Mouse (Mus musculus) lung, postnatal 0 days (tissue): ENCODE measurements around the gene Ehd4. TPM values are rescaled to one million over a fixed set of nuclear protein-coding genes. Genes with fewer than 3 reads are reported as not detected.

Source experiments
- ATAC-seq: fragments of 200-750 bp; cut with Nextera tagmentation; 2 replicates; pipeline ENCODE4 v1.8.0; 2017; ENCODE audit warnings: moderate library complexity
- DNase-seq: peaks from one replicate; pipeline ENCODE4 v3.0.0-alpha.2; 2016; ENCODE audit warnings: low spot score
- H3K27ac ChIP-seq: fragments of 300-500 bp; sonication (generic); 2 replicates; pipeline ENCODE4 v1.5.1; 2014; ENCODE audit warnings: antibody characterized with exemption, mild to moderate bottlenecking, low read length, mixed read lengths
- H3K27me3 ChIP-seq: fragments of 300-500 bp; sonication (generic); replicated peaks from 2 replicates; pipeline ENCODE4 v1.6.1; 2014; ENCODE audit warnings: low read length, mixed read lengths; ENCODE audit not compliant: insufficient read depth
- H3K36me3 ChIP-seq: fragments of 300-500 bp; sonication (generic); 2 replicates; pipeline ENCODE4 v1.6.1; 2014; ENCODE audit warnings: low read length, mixed read lengths; ENCODE audit not compliant: insufficient read depth
- H3K4me1 ChIP-seq: fragments of 300-500 bp; sonication (generic); 2 replicates; pipeline ENCODE4 v1.6.1; 2014; ENCODE audit warnings: antibody characterized with exemption, low read depth, low read length, mixed read lengths; ENCODE audit not compliant: insufficient read depth
- H3K4me2 ChIP-seq: fragments of 300-500 bp; sonication (generic); replicated peaks from 2 replicates; pipeline ENCODE4 v1.6.1; 2014; ENCODE audit warnings: low read depth, mild to moderate bottlenecking, low read length, moderate library complexity, mixed read lengths
- H3K4me3 ChIP-seq: fragments of 300-500 bp; sonication (generic); 2 replicates; pipeline ENCODE4 v1.5.1; 2014; ENCODE audit warnings: low read depth, low read length
- H3K9ac ChIP-seq: fragments of 300-500 bp; sonication (generic); replicated peaks from 2 replicates; pipeline ENCODE4 v1.6.1; 2014; ENCODE audit warnings: low read depth, mild to moderate bottlenecking
- H3K9me3 ChIP-seq: fragments of 300-500 bp; sonication (generic); 2 replicates; pipeline ENCODE4 v1.6.1; 2016; ENCODE audit warnings: low read length, mixed read lengths
- CTCF ChIP-seq: IDR thresholded peaks from 2 replicates; pipeline ENCODE4 v1.5.1; 2016; ENCODE audit warnings: antibody characterized with exemption, mild to moderate bottlenecking
- EP300 ChIP-seq: IDR thresholded peaks from 2 replicates; pipeline ENCODE4 v1.6.1; 2016; ENCODE audit warnings: antibody characterized with exemption, mild to moderate bottlenecking, control low read depth
- WGBS: fragments of 180-500 bp; shearing (Covaris S2); extraction: QIAGEN DNeasy Blood & Tissue Kit; methylation state at CpG from one replicate; pipeline ENCODE4 v1.1.7; 2014; 5-methylcytosine and 5-hydroxymethylcytosine counted together
- polyA plus RNA-seq: library from polyadenylated mRNA; unstranded; fragments of >200 nt; fragmentation: Nextera tagmentation; extraction: Ambion mirVana; gene quantifications from 2 replicates; pipeline ENCODE4 v1.2.1, GENCODE M21; 2015

Gene Ehd4
- polyA plus RNA-seq, 1 experiment from 2014 or later = 228 TPM

- DNase-seq = no peak
- Histone ChIP-seq H3K4me1 (peaks cover 26% of the 10 kb centered on the region), H3K9ac (no peak overlapping the region; the same call in 1 of the 2 replicates), H3K36me3 (no peaks in the 10 kb centered on the region), H3K27me3 (no peaks in the 10 kb centered on the region), H3K4me3 (no peak overlapping the region), H3K4me2 (no peak overlapping the region), H3K9me3 (no peaks in the 10 kb centered on the region), H3K27ac (peak overlapping the region; percentile 74)
- no peak for TF ChIP-seq CTCF
- no peak for TF ChIP-seq EP300
- no peak for ATAC-seq
These were observed 26.4 kb downstream of the Ehd4 start for GRCm38 (mm10) chr2:120128011-120128410.

- H3K9ac ChIP-seq = no peak overlapping the region
- ATAC-seq (no peak), DNase-seq (no peak)
- TF ChIP-seq EP300 (no peak), CTCF (no peak)
- 77% methylated on average over 1 of the region's 1 CpGs for WGBS
- H3K4me3 ChIP-seq = no peak overlapping the region
- no peaks in the 10 kb centered on the region for H3K27me3 ChIP-seq
- no peak overlapping the region for H3K27ac ChIP-seq
- H3K4me2 ChIP-seq = no peak overlapping the region
- H3K36me3 ChIP-seq = no peaks in the 10 kb centered on the region
- peaks cover 25% of the 10 kb centered on the region for H3K4me1 ChIP-seq
- no peaks in the 10 kb centered on the region for H3K9me3 ChIP-seq
These were observed 27.5 kb downstream of the Ehd4 start for GRCm38 (mm10) chr2:120126901-120127300.

GRCm38 (mm10) chr2:120126408-120126807, 28.0 kb downstream of the Ehd4 start:
- H3K4me1 ChIP-seq = peaks cover 25% of the 10 kb centered on the region
- H3K27me3 ChIP-seq = no peaks in the 10 kb centered on the region
- H3K36me3 ChIP-seq = no peaks in the 10 kb centered on the region
- WGBS = 62% methylated on average over 4 of the region's 4 CpGs
- no peak overlapping the region for H3K4me2 ChIP-seq
- TF ChIP-seq CTCF (no peak), EP300 (no peak)
- no peak overlapping the region for H3K27ac ChIP-seq
- DNase-seq (no peak), ATAC-seq (no peak)
- H3K9ac ChIP-seq = no peak overlapping the region
- no peaks in the 10 kb centered on the region for H3K9me3 ChIP-seq
- H3K4me3 ChIP-seq = no peak overlapping the region

GRCm38 (mm10) chr2:120125461-120125860, 28.9 kb downstream of the Ehd4 start:
- ATAC-seq = no peak
- WGBS = 100% methylated on average over 1 of the region's 1 CpGs

GRCm38 (mm10) chr2:120124946-120125345, 29.5 kb downstream of the Ehd4 start:
- H3K27ac ChIP-seq = no peak overlapping the region
- ATAC-seq = peak; percentile 18; the same call in 1 of the 2 replicates

More at GRCm38 (mm10) chr2:120125461-120125860, 28.9 kb downstream of the Ehd4 start:
- Histone ChIP-seq H3K36me3 (no peaks in the 10 kb centered on the region), H3K4me2 (no peak overlapping the region), H3K27me3 (no peaks in the 10 kb centered on the region), H3K4me1 (peaks cover 25% of the 10 kb centered on the region), H3K9me3 (no peaks in the 10 kb centered on the region), H3K9ac (no peak overlapping the region), H3K4me3 (no peak overlapping the region), H3K27ac (no peak overlapping the region)
- no peak for DNase-seq
- TF ChIP-seq CTCF (no peak), EP300 (no peak)

GRCm38 (mm10) chr2:120124096-120124495, 30.3 kb downstream of the Ehd4 start:
- TF ChIP-seq CTCF (no peak), EP300 (no peak)
- no peaks in the 10 kb centered on the region for H3K9me3 ChIP-seq
- 0 out of 2 replicates have a peak overlapping the region, but pooled peaks have one; percentile 11 for H3K27ac ChIP-seq
- H3K9ac ChIP-seq = no peak overlapping the region
- 95% methylated on average over 1 of the region's 1 CpGs for WGBS
- H3K27me3 ChIP-seq = no peaks in the 10 kb centered on the region
- peaks cover 19% of the 10 kb centered on the region for H3K4me1 ChIP-seq
- DNase-seq (no peak), ATAC-seq (no peak)
- H3K36me3 ChIP-seq = no peaks in the 10 kb centered on the region
- no peak overlapping the region for H3K4me2 ChIP-seq
- H3K4me3 ChIP-seq = no peak overlapping the region

More at GRCm38 (mm10) chr2:120124946-120125345, 29.5 kb downstream of the Ehd4 start:
- H3K4me2 ChIP-seq = no peak overlapping the region
- no peak overlapping the region for H3K4me3 ChIP-seq
- WGBS = 66% methylated on average over 2 of the region's 2 CpGs
- TF ChIP-seq EP300 = no peak
- TF ChIP-seq CTCF = no peak
- no peaks in the 10 kb centered on the region for H3K9me3 ChIP-seq
- H3K27me3 ChIP-seq = no peaks in the 10 kb centered on the region
- no peak overlapping the region for H3K9ac ChIP-seq
- peaks cover 25% of the 10 kb centered on the region for H3K4me1 ChIP-seq
- H3K36me3 ChIP-seq = no peaks in the 10 kb centered on the region
- peak; percentile 48 for DNase-seq

GRCm38 (mm10) chr2:120122983-120123382, 31.4 kb downstream of the Ehd4 start:
- peak; percentile 27; the same call in 1 of the 2 replicates for ATAC-seq
- peak; percentile 47 for DNase-seq
- Histone ChIP-seq H3K27me3 (no peaks in the 10 kb centered on the region), H3K9me3 (no peaks in the 10 kb centered on the region), H3K27ac (no peak overlapping the region), H3K36me3 (no peaks in the 10 kb centered on the region), H3K4me2 (no peak overlapping the region), H3K9ac (no peak overlapping the region), H3K4me3 (no peak overlapping the region), H3K4me1 (peaks cover 8% of the 10 kb centered on the region; the same call in 1 of the 2 replicates)
- WGBS = 54% methylated on average over 6 of the region's 6 CpGs
- TF ChIP-seq EP300 (peak; percentile 64), CTCF (no peak)
